Mouse (Mus musculus) urinary bladder, postnatal 36 days (tissue): ENCODE results near the gene Abca17.

Source experiments
- DNase-seq, 2 experiments: peaks; one replicate each; pipeline ENCODE4 v3.0.0; 2022; ENCODE audit warnings: low spot score in 2 of 2, mixed read lengths in 1 of 2

The Abca17 gene

GRCm38 (mm10) chr17:24243311-24243969, 107.4 kb downstream of the Abca17 start:
- no peak for DNase-seq

DNA sequence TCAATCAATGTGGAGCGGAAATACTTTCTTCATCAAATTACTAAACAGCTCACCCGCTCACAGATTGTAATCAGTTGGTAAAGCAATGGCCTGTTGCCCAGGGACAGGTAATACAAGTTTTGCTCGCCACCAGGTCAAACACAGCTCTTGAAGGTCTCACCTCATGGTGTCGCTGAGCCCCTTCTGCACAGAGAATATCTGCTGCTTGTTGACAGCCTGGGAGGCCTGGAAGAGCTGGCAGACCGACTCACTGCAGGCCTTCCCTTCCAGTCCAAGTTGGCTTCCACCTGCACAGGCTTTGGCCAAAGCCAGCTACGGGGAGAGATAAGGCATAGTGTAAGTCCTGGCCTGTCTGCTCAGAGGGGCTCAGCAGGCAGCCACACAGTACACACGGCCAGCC, 113.9 kb downstream of the Abca17 start:
- peak; percentile 55 to 61 for DNase-seq

- no peak for DNase-seq
These were observed 114.4 kb downstream of the Abca17 start for GRCm38 (mm10) chr17:24236479-24236878.

DNA sequence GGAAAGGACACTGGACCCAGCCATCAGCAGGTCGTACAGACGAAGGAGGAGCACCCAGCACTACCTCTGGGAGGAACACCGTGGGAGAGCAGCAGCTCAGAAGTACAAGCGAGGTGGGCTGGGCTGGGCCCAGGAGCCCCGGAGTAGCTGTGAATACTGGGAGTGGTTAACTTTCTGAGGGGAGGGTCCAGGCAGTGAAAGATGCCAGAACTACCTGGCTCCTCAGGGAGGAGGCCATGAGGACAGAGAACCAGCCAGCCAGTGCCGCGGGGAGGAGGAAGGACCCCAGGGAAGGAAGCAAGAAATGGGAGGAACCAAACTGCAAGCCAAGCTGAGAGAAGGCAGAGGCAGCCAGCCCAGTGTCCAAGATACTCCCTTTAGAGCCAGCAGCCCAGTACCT, 122.9 kb downstream of the Abca17 start:
- no peak for DNase-seq

DNA sequence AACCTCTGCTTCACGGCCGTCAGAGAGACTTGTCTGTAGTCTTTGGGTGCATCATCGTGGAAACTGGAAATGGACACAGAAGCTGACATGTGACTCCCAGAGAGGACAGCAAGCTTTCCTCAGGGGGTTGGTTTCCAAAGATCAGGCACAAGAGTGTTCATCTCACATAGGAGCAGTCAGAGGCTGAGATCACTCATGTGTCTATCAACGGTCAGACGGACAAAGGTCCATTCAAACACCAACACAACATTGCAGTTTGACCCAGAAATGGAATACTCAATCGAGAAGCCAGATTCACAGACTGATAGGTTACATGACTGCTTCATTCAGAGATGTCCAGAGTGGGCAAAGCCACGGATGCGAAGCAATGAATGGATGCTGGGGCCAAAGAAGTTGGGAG, 124.1 kb downstream of the Abca17 start:
- no peak for DNase-seq

DNA sequence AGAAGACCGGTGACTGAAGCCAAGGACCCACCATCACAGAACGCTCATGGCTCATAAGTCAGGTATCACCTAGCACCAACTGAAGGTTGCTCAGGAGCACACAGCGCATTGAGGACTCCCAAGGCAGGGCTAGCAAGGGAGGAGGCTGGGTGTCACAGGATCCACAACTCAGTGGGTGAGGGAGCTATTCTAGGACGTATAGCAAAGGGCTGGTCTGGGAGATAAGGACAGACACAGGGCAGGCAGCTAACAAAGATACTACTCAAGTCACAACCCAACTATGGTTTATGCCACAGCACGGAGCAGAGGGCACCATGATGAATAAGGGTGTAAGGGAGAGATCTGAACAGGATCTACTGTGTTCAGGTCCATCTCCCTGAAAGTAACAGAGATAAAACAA, 125.0 kb downstream of the Abca17 start:
- DNase-seq = no peak

DNA sequence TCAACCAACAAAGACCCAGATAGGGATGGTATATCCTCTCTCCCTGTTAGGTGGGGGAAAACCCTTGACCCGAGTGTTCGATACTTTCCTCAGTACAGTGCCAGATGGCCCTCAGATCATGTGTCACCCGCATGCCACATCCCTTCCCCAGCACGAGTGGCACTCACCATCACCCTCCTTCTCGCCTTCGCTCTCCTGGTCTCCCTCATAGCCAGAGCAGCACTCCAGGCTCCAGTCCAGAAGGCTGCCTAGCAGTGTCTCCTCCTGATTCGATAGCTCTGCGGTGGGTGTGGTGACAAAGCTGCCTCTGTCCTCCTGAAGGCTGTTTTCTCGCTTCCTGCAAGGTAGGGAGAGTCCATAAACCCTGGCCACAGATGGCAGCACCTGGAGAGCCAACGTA, 126.1 kb downstream of the Abca17 start:
- no peak for DNase-seq

DNA sequence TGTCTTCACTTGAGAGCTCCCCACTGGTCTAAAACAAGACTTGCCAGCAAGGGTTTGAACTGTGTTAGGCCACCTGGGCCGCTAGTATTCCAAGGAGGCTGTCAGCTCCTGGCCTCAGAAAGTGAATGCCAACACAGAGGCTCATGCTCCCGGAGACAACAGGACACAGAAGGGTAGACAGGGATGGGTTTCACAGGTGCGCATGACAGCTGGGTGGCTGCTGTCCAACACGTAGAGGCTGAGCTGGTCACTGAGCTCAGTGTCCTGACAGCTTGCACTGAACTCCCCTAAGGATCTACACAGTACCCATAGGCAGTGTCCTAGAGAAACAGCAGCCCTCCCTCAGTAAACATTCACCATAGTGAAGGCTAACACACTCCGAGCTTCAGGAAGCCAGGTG, 127.4 kb downstream of the Abca17 start:
- DNase-seq = no peak

- no peak for DNase-seq
These were observed 128.2 kb downstream of the Abca17 start for GRCm38 (mm10) chr17:24222653-24223052.

DNA sequence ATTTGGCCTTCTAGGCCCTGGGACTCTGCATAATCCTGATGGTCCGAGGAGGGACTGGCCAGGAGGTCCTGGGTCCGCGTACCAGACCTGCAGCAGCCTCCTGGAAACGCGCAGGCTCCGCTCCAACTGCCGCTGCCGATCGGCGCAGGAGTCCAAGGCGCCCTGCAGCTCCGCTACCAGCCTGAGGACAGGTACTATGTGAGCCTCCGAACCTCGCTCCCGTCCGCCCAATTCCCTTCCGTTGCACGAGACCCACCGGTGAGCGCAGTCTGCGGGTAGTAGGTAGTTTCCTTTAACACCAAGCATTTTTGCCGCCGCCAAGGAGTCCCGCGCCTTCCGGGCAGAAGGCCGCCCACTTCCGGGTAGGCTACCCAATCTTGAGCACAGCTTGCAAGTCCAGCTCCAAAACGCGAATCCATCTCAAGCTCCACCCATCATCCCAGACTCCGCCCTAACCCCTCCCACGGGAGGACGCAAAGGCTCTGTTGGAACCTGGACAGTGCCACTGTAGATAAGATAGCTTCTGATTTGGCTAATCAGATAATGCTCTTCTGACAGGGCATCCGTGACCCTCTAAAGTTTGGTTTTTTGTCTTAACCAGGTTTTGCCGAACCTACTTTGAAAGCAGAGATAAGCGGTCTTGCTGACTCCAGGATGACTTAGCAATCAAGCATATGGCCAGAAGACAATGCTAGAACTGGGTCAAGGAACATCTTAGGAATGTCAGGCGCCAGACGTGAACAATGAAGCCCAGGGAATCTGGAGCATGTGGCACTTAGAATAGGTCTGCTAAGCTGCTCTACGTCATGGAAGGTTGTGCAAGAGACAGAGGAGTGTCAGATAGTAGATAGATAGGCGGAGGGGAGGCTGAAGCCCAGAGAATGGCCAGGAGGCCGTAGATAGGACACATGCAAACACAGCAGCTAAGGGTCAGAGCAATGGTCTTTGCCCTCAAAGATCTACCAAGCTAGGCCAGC, 130.1 kb downstream of the Abca17 start, which contains the start of gene Tedc2:
Gene Tedc2, minus strand, starts transcription at position 417 of the 977 bp plus-strand sequence.
- DNase-seq = peak; percentile 95

GRCm38 (mm10) chr17:24216836-24217235, 134.0 kb downstream of the Abca17 start:
- DNase-seq = no peak
